Mouse (Mus musculus): Measurements from ENCODE around the gene Slc25a35.
"Not testable (repeated sequence)": the region's sequence is repeated elsewhere in the genome, so short reads cannot be mapped to it uniquely, and the experiment has no call there.

The Slc25a35 gene

GRCm38 (mm10) chr11:68962159-68962558 lies 5.8 kb upstream of the Slc25a35 start:
- not testable (repeated sequence) for DNase-seq

DNA sequence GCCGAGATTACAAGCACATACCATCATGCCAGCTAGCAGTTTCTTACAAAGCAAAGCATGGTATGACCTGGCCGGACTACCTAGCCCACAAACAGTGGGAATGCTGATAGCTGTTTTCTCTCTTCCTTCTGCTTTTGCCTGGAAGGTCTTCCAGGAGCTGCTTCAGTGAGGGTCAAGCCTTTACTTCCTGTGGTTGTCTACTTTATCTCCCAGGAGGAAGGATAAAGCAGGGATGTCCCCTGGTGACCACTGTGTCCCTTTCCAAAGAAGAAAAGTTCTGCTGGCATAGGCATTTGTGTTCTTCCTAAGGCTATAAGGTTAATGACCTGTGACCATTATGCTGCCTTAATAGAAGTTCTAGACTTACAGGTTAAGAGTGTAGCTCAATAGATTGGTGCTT lies 4.5 kb upstream of the Slc25a35 start:
- DNase-seq: no peak

DNA sequence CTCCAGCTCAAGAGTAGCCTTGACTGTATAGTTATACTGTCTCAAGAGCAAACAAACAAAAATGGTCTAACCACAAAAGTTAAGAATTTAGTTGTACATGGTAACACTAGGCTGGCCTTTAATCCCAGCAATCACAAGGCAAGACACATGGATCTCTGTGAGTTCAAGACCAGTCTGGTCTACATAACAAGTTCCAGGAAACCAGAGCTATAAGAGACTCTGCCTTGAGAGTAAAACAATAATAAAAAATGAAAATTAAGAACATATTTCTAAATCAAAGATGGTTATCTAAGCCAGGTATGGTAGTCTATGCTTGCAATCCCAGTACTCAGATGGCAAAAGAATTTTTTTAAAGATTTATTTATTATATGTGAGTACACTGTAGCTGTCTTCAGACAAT lies 2.9 kb upstream of the Slc25a35 start:
- DNase-seq: no peak

DNA sequence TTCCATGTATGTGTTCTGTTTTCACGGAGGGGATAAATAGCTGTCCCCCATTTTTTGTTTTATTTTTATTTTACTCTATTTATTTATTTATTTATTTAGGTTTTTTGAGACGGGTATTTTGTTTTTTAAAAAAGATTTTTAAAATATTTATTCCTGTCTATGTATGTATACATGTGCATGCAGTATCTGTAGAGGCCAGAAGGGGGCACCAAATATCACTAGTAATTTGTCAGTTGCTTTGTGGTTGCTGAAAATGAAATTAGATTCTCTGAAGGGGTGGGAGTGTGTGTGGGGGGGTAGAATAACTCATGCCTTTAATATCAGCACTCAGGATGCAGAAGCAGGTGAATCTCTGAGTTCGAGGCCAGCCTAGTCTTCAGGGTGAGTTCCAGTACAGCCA lies 2.1 kb upstream of the Slc25a35 start:
- peak; percentile 84 for DNase-seq

DNA sequence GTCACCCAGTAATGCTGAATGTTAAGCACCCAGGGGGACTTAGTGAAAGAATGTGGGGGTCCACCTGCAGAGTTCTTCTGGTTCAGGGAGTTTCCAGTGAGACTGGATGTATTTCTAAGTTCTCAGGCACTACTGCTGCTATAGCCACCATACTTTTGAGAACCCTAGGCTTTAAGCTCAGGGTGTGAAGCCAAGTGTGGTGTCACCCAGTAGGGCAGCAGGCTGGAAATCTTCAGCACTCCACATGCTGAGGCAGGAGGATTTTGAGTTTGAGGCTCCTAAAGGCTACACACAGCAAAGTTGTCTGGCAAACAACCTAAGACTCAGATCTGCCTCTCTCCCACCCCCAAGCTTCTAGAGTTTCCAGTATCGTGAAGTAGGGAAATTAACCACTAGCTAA lies 1.4 kb upstream of the Slc25a35 start:
- DNase-seq: no peak

GRCm38 (mm10) chr11:68968752-68969151 lies 821 bp downstream of the Slc25a35 start:
- no peak for DNase-seq

GRCm38 (mm10) chr11:68970232-68970631 lies 2.3 kb downstream of the Slc25a35 start:
- peak; percentile 76 for DNase-seq

DNA sequence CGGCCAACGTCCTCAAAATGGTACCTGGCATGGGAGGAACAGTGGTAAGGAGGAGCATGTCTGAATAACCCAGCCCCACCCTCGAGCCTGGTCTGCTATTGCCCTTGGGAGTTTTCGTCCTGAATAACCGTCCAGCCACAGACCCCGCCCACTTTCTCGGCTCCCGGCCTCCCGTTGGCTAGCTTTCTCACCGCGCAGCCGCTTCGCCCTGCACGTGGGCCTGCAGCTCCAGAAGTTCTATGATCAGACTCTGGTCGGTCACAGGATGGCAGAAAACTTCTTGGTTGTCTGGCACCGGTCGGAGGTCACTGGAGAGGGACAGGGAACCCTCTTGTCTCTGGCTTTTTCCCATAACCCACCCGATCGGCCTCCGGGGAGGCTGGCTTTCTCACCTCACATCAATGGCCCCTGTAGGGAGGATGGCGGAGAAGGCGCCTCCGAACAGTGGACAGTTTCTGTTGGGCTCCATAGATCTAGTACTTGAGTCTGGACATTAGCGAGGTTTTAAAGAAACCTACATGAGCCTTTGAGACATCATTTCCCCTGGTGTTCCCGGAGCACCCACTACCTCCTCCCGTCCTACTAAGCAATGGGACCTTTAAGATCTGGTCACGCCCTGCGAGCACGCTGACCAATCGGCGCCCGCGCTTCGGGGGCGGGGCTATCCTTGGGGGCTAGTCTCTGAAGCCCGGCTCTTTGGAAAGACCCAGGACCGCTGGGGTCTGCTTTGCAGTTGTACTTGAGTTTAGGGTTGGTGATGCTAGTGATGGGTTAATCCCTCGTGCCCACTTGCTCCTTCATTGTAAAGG lies 5.5 kb downstream of the Slc25a35 start:
- peak; percentile 93 for DNase-seq

DNA sequence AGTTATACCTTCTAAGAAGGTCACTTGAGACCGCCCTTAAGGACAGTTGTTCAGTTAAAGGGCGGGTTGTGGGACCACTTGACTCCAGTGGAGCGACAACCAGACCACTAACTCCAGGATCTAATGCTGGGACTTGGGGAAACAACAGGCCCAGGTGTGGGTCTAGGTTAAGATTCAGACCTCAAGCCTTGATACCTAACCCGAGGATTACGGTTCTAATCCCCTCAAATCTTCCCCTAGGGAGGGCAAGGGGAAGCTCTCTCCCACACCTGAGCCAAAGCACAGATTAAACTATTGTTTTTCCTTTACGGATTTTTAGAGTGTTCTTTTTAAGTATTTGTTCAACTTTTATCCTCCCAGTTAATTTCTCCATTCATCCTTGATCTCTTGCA lies 6.1 kb downstream of the Slc25a35 start:
- no peak for DNase-seq

DNA sequence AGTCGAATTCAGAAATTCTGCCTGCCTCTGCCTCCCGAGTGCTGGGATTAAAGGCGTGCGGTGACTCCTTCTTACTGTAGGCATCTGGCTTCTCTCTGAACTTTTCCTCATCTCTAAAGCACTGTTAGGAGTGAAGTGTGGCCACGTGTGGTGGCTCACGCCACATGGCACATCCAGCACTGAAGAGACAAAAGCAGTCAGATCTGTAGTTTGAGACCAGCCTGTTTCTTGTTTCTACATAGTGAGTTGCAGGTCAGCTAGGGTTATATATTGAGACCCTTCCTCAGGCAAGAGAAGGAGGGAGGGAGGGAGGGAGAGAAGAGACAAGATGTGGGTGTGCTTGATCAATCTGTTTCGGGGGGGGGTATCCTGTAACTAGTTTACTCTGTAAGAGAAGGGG lies 7.2 kb downstream of the Slc25a35 start, which contains the start of gene Rangrf:
Gene Rangrf, minus strand, starts transcription at position 101 of the 400 bp plus-strand sequence.
- DNase-seq: no peak

GRCm38 (mm10) chr11:68975601-68976000 lies 7.7 kb downstream of the Slc25a35 start:
- DNase-seq: no peak

DNA sequence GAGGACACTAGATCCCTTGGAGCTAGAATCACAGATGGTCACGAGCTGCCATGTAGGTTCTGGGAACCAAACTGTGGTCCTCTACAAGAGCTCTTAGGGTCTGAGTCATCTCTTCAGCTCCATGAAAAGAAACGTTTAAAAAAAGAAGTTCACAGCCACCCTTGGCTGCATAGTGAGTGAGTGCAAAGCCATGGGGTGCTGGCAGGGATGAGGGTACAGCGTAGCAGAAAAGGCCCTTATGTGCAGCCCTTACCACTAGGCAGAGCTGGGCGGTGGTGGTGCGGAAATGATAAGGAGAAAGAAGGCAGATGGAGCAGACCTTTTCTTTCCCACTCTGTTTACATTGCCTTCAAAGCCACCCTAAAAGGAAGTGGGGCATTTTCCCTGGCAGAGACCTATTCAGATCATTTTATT lies 11.4 kb downstream of the Slc25a35 start:
- no peak for DNase-seq

DNA sequence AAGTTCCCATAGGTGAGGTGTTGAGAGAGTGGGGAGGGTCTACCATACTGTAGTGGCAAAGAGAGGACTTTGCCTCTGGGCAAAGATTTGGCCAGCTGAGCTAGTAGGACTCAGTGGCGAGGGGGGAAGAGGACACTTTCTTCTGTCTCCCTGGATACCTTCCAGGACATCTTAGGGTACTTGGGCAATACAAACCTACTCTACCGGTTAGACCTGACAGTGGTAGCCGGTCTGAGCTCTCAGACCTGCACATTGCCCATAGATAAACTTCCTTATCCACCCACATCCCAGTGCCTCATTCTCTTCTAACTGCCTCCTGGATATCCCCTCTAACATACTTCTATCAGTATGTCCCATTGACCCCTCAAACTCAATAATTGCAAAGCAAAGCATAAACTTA lies 13.0 kb downstream of the Slc25a35 start:
- DNase-seq: no peak

- DNase-seq: peak; percentile 88
Measured at GRCm38 (mm10) chr11:68982639-68983369, 14.9 kb downstream of the Slc25a35 start.

DNA sequence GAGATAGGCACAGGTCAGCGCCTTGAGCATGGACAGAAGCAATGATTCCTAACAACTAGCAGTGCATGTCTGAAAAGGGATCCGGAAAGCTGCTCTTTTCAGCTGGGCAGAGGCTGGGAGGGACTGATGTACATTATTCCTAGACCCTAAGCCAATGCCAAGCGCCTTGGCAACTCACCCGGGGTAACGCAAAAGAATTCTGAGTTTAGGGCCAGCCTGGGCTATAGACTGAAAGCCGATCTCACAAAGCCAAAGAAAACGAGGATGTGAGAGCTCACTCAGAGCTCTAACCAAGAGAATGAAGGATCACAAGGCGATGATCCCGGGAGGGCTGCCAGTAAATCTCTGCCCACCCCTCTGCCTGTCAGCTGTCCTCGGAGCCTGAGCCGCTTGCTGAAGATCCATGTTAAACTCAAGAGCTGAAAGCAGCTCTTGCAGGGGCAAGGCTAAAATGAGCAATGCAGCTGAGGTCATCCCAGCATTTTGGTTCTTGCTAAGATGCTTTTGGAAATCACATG lies 19.5 kb downstream of the Slc25a35 start:
- no peak for DNase-seq

GRCm38 (mm10) chr11:68988341-68988740 lies 20.4 kb downstream of the Slc25a35 start:
- DNase-seq: peak; percentile 40

- no peak for DNase-seq
Measured at GRCm38 (mm10) chr11:68993122-68993521, 25.2 kb downstream of the Slc25a35 start.

GRCm38 (mm10) chr11:68994377-68994776 lies 26.4 kb downstream of the Slc25a35 start:
- DNase-seq: no peak

GRCm38 (mm10) chr11:68997080-68997479 lies 29.1 kb downstream of the Slc25a35 start:
- no peak for DNase-seq

- not testable (repeated sequence) for DNase-seq
Measured at GRCm38 (mm10) chr11:69002782-69003181, 34.9 kb downstream of the Slc25a35 start.

- DNase-seq: peak; percentile 32
Measured at GRCm38 (mm10) chr11:69003592-69003991, 35.7 kb downstream of the Slc25a35 start.

GRCm38 (mm10) chr11:69005193-69005592 lies 37.3 kb downstream of the Slc25a35 start:
- DNase-seq: no peak

DNA sequence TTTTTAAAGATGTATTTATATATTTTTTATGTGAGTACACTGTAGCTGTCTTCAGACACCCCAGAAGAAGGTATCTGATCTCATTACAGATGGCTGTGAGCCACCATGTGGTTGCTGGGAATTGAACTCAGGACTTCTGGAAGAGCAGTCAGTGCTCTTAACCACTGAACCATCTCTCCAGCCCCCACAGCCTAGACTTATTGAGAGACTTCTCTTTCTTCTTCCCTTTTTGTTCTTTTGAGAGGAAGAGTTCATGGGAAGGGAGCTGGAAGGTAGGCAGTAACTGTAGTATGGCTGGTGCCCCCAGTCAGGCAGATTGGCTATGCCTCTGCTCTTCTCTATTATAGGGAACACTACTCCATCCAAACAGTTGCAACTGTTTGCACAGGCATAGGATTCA lies 38.6 kb downstream of the Slc25a35 start:
- DNase-seq: not testable (repeated sequence)
